Comparison of ENCODE assay signal across 8 mouse cellular contexts in the genomic region with DNA sequence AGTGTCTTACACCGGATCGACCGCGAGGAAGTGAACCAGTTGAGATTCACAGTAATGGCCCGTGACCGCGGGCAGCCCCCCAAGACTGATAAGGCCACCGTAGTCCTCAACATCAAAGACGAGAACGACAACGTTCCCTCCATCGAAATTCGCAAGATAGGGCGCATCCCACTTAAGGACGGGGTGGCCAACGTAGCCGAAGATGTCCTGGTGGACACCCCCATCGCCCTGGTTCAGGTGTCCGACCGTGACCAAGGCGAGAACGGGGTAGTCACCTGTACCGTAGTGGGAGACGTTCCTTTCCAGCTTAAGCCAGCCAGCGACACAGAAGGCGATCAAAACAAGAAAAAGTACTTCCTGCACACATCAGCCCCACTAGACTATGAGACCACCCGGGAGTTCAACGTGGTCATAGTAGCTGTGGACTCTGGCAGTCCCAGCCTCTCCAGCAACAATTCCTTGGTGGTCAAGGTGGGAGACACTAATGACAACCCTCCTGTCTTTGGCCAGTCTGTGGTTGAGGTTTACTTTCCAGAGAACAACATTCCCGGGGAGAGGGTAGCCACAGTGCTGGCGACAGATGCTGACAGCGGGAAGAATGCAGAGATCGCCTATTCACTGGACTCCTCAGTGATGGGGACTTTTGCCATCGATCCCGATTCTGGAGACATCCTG. TPM values are rescaled to one million over a fixed set of nuclear protein-coding genes. Genes with fewer than 3 reads are reported as not detected.
A peak's percentile ranks its signal among the peaks of the same experiment; 100 is the strongest.
DNase-seq lines count a peak whose midpoint lies in the region; ATAC-seq and TF ChIP-seq lines count a peak whose summit lies in the region.

No protein-coding gene starts in this region.

- TF ChIP-seq POLR2A in embryonic fibroblast, embryonic 13.5 days (IDR thresholded peaks at IDR 0.05; ENCODE audit: low read depth, low read length), result no peak

- H3K27ac ChIP-seq in kidney, embryonic 15.5 days, result no peak overlapping the region
- no peak overlapping the region for H3K27ac ChIP-seq in embryonic fibroblast, embryonic 13.5 days (ENCODE audit: insufficient read depth, low read length)
- H3K27ac ChIP-seq in neural tube, embryonic 12.5 days, result no peak overlapping the region

- 4% methylated on average over 34 of the region's 34 CpGs for WGBS in kidney, embryonic 15.5 days
- WGBS in neural tube, embryonic 12.5 days, result 6% methylated on average over 34 of the region's 34 CpGs

- H3K4me3 ChIP-seq in kidney, embryonic 15.5 days (replicated peaks), result peak overlapping the region; percentile 67
- 0 out of 2 replicates have a peak overlapping the region, but pooled peaks have one; percentile 77 for H3K4me3 ChIP-seq in E14TG2a.4 (replicated peaks; ENCODE audit: low read length)
- H3K4me3 ChIP-seq in embryonic fibroblast, embryonic 13.5 days (ENCODE audit: insufficient read depth, low read length), result peak overlapping the region; percentile 72
- peak overlapping the region; percentile 63 for H3K4me3 ChIP-seq in neural tube, embryonic 12.5 days

- peaks cover 30% of the 10 kb centered on the region for H3K27me3 ChIP-seq in kidney, embryonic 15.5 days
- H3K27me3 ChIP-seq in E14TG2a.4 (ENCODE audit: insufficient read depth, low read length), result peaks cover 80% of the 10 kb centered on the region
- H3K27me3 ChIP-seq in neural tube, embryonic 12.5 days (replicated peaks), result peaks cover 24% of the 10 kb centered on the region; the same call in 1 of the 2 replicates

- no peaks in the 10 kb centered on the region for H3K36me3 ChIP-seq in kidney, embryonic 15.5 days
- H3K36me3 ChIP-seq in E14TG2a.4 (ENCODE audit: insufficient read depth, low read length), result no peaks in the 10 kb centered on the region
- no peaks in the 10 kb centered on the region for H3K36me3 ChIP-seq in neural tube, embryonic 12.5 days

- no peaks in the 10 kb centered on the region for H3K9me3 ChIP-seq in kidney, embryonic 15.5 days (replicated peaks)
- H3K9me3 ChIP-seq in E14TG2a.4 (ENCODE audit: low read length), result no peaks in the 10 kb centered on the region
- H3K9me3 ChIP-seq in neural tube, embryonic 12.5 days, result no peaks in the 10 kb centered on the region

- no peak for TF ChIP-seq CTCF in E14TG2a.4 (conservative IDR thresholded peaks at IDR 0.05; ENCODE audit: low read length)
- TF ChIP-seq CTCF in embryonic fibroblast, embryonic 13.5 days (IDR thresholded peaks at IDR 0.05; ENCODE audit: borderline replicate concordance, insufficient read depth, low read length), result no peak

- no peak for DNase-seq in kidney, adult 18-20 months
- DNase-seq in layer of hippocampus, postnatal 25 days (ENCODE audit: extremely low spot score in 1 of 2, low spot score in 1 of 2), result peak; percentile 4 to 10
- no peak for DNase-seq in thymus, postnatal 36 days
- DNase-seq in lung, postnatal 10 days, result no peak

- H3K9ac ChIP-seq in kidney, embryonic 15.5 days, result peak overlapping the region; percentile 59
- H3K9ac ChIP-seq in neural tube, embryonic 12.5 days, result peak overlapping the region; percentile 71

- no peak for ATAC-seq in kidney, embryonic 15.5 days (replicated peaks; ENCODE audit: low FRiP score)
- ATAC-seq in neural tube, embryonic 12.5 days (ENCODE audit: low FRiP score, low read depth), result no peak

- H3K4me2 ChIP-seq in kidney, embryonic 15.5 days, result peak overlapping the region; percentile 95
- H3K4me2 ChIP-seq in neural tube, embryonic 12.5 days (replicated peaks), result peak overlapping the region; percentile 87

- H3K4me1 ChIP-seq in kidney, embryonic 15.5 days, result peaks cover 33% of the 10 kb centered on the region
- peaks cover 40% of the 10 kb centered on the region for H3K4me1 ChIP-seq in E14TG2a.4 (replicated peaks; ENCODE audit: low read depth, low read length)
- H3K4me1 ChIP-seq in embryonic fibroblast, embryonic 13.5 days (ENCODE audit: control insufficient read depth, insufficient read depth, low read length), result no peaks in the 10 kb centered on the region
- peaks cover 19% of the 10 kb centered on the region; the same call in 1 of the 2 replicates for H3K4me1 ChIP-seq in neural tube, embryonic 12.5 days

RNA-seq across cellular contexts. Expression of a gene that starts 2.6 kb away (rescaled TPM):
- polyA plus RNA-seq in kidney, embryonic 15.5 days (2015; fragmentation: Nextera tagmentation; extraction: Ambion mirVana), result 4.8 and 6.3 TPM in 2 replicates
- polyA plus RNA-seq in embryonic fibroblast, embryonic 13.5 days (2011; ENCODE audit: insufficient read length, low read depth, missing spikeins), result 61.2 and 63.8 TPM in 2 replicates
- total RNA-seq in layer of hippocampus, postnatal 25 days (2021), result 10 to 100 TPM; 58.4 to 69.8 TPM
- polyA plus RNA-seq in neural tube, embryonic 12.5 days (2016; fragmentation: Nextera tagmentation; extraction: Ambion mirVana), result 16.0 and 17.2 TPM in 2 replicates

Comparison
In these comparisons a context has a peak if more than half of its experiments do, and no peak if none do; other contexts are left out.
1. DNase-seq: peak in layer of hippocampus, postnatal 25 days (2 of 2); none in kidney, adult 18-20 months (single experiment), thymus, postnatal 36 days (0 of 2) and lung, postnatal 10 days (single experiment).
2. Peak in every context shown above with its lines, with median percentiles within 50 percentile points of each other: H3K4me3 ChIP-seq.